Mouse (Mus musculus) liver, embryonic 13.5 days (tissue): ENCODE measurements around the gene Mrm3. TPM values are rescaled to one million over a fixed set of nuclear protein-coding genes. Genes with fewer than 3 reads are reported as not detected.

ENCODE experiments used
- ATAC-seq: fragments of 200-750 bp; cut with Nextera tagmentation; 2 replicates; pipeline ENCODE4 v1.8.0; 2017; ENCODE audit warnings: low read depth, mild to moderate bottlenecking, moderate number of reproducible peaks, moderate library complexity
- DNase-seq: peaks from one replicate; pipeline ENCODE4 v3.0.0; 2022
- H3K27ac ChIP-seq: fragments of 300-500 bp; sonication (generic); 2 replicates; pipeline ENCODE4 v1.5.1; 2015; ENCODE audit warnings: moderate library complexity, mild to moderate bottlenecking, inconsistent platforms
- H3K27me3 ChIP-seq: fragments of 300-500 bp; sonication (generic); 2 replicates; pipeline ENCODE4 v1.6.1; 2015; ENCODE audit warnings: mild to moderate bottlenecking, inconsistent platforms
- H3K36me3 ChIP-seq: fragments of 300-500 bp; sonication (generic); 2 replicates; pipeline ENCODE4 v1.6.1; 2015; ENCODE audit warnings: mild to moderate bottlenecking, inconsistent platforms
- H3K4me1 ChIP-seq: fragments of 300-500 bp; sonication (generic); replicated peaks from 2 replicates; pipeline ENCODE4 v1.6.1; 2015; ENCODE audit warnings: inconsistent platforms
- H3K4me2 ChIP-seq: fragments of 300-500 bp; sonication (generic); 2 replicates; pipeline ENCODE4 v1.6.1; 2015; ENCODE audit warnings: inconsistent platforms, mild to moderate bottlenecking, moderate library complexity
- H3K4me3 ChIP-seq: fragments of 300-500 bp; sonication (generic); replicated peaks from 2 replicates; pipeline ENCODE4 v1.5.1; 2015; ENCODE audit warnings: mild to moderate bottlenecking, inconsistent platforms
- H3K9ac ChIP-seq: fragments of 300-500 bp; sonication (generic); 2 replicates; pipeline ENCODE4 v1.6.1; 2015; ENCODE audit warnings: mild to moderate bottlenecking, inconsistent platforms
- H3K9me3 ChIP-seq: fragments of 300-500 bp; sonication (generic); replicated peaks from 2 replicates; pipeline ENCODE4 v1.6.1; 2016; ENCODE audit warnings: inconsistent platforms
- WGBS: fragments of 180-500 bp; shearing (Covaris S2); methylation state at CpG from one replicate; pipeline ENCODE4 v1.1.7; 2015; ENCODE audit not compliant: insufficient replicate concordance; 5-methylcytosine and 5-hydroxymethylcytosine counted together
- polyA plus RNA-seq: library from polyadenylated mRNA; unstranded; fragments of >200 nt; fragmentation: Nextera tagmentation; extraction: Ambion mirVana; gene quantifications from 2 replicates; pipeline ENCODE4 v1.2.1, GENCODE M21; 2015

Gene Mrm3
- polyA plus RNA-seq, 1 experiment from 2014 or later: 23.9 TPM

- ATAC-seq (no peak; the same call in 1 of the 2 replicates), DNase-seq (no peak)
- H3K9me3 ChIP-seq: no peaks in the 10 kb centered on the region
- 2% methylated on average over 33 of the region's 33 CpGs for WGBS
- peaks cover 47% of the 10 kb centered on the region for H3K36me3 ChIP-seq
- peaks cover 36% of the 10 kb centered on the region for H3K4me1 ChIP-seq
- peak overlapping the region; percentile 79 for H3K27ac ChIP-seq
- H3K4me2 ChIP-seq: peak overlapping the region; percentile 97
- no peaks in the 10 kb centered on the region for H3K27me3 ChIP-seq
- peak overlapping the region; percentile 90 for H3K4me3 ChIP-seq
- peak overlapping the region; percentile 92 for H3K9ac ChIP-seq
These were observed 26.7 kb upstream of the Mrm3 start for GRCm38 (mm10) chr11:76216681-76217389.

DNA sequence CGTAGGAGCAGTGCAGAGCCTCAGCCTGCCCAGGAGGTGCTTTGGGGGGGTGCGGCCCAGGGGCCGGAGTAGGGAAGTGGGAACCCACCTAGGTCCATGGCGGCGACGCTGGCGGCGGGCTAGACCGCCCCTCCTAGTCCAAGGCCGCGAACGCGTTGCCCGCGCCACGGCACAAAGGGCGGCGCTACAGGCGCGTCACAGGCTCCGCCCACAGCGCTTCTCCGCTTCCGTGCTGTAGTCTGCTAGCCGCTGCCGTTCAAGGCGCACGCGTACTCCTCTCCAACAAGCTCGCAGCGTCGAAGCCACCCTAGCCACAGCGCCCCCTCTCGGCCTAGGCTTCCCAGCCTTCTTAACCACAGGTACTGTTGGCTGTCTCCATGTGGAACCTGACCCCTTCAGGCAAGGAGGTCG, 26.1 kb upstream of the Mrm3 start, which contains the start of the genes Dbil5 and Gemin4:
TSS of gene Dbil5 (plus strand) at position 219 of the 411 bp plus-strand sequence.
TSS of gene Gemin4 (minus strand) at position 275 of the 411 bp plus-strand sequence.
- Histone ChIP-seq H3K9ac (peak within 1 kb of the TSS; percentile 92), H3K27me3 (no peaks in the 10 kb centered on the region), H3K4me1 (peaks cover 36% of the 10 kb centered on the region), H3K27ac (peak within 1 kb of the TSS; percentile 79), H3K4me2 (peak within 1 kb of the TSS; percentile 97), H3K36me3 (peaks cover 43% of the 10 kb centered on the region), H3K4me3 (peak within 1 kb of the TSS; percentile 90), H3K9me3 (no peaks in the 10 kb centered on the region)
- WGBS: under 1% methylated on average over 35 of the region's 35 CpGs
- ATAC-seq (peak; percentile 98), DNase-seq (peak; percentile 96)

- WGBS: 79% methylated on average over 5 of the region's 5 CpGs
- no peak for DNase-seq
- H3K36me3 ChIP-seq: peaks cover 51% of the 10 kb centered on the region
These were observed 18.9 kb upstream of the Mrm3 start for GRCm38 (mm10) chr11:76224631-76225030.

DNA sequence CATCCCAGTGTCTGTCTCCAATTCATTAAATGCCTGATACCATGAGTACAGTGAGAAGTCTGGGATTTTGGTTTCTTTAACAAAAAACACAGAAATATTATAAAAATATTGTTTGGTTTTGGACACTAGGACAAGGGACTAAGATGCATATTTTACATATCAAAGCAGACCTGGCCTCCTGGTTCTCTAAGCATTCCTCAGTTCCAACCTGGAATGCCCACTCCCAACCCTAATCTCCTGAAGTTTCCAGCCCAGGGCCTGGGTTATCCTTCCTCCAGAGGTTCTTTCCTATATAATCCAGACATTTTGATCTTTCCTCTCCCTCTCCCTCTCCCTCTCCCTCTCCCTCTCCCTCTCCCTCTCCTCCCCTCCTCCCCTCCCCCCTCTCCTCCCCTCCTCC, 18.5 kb upstream of the Mrm3 start:
- Histone ChIP-seq H3K4me3 (no peak overlapping the region), H3K27ac (no peak overlapping the region), H3K9me3 (no peaks in the 10 kb centered on the region), H3K4me2 (no peak overlapping the region), H3K9ac (no peak overlapping the region), H3K36me3 (peaks cover 47% of the 10 kb centered on the region), H3K27me3 (no peaks in the 10 kb centered on the region), H3K4me1 (no peaks in the 10 kb centered on the region)
- DNase-seq: no peak
- no peak for ATAC-seq

More at GRCm38 (mm10) chr11:76224631-76225030, 18.9 kb upstream of the Mrm3 start:
- no peaks in the 10 kb centered on the region for H3K27me3 ChIP-seq
- no peak overlapping the region for H3K9ac ChIP-seq
- no peaks in the 10 kb centered on the region for H3K9me3 ChIP-seq
- H3K4me3 ChIP-seq: no peak overlapping the region
- H3K4me2 ChIP-seq: no peak overlapping the region
- H3K27ac ChIP-seq: no peak overlapping the region
- no peak for ATAC-seq
- no peaks in the 10 kb centered on the region for H3K4me1 ChIP-seq

DNA sequence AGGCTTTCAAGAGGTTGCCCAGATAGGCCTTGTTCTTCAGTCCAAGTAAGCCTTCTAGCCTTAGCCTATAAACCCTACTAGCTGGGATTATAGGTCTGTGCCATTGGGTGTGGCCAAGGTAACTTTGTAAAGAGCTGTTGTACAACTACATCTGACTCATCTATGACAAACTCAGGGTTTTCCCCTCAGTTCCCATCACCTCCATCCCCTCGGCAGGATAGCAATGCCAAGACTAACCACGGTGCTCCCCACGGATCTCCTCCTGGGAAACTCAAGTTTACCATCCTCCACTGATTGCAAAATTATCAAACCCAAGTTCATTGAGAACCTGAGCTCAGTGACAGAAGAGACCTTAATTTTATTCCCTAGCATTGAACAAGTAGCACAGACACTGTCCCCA, 7.4 kb upstream of the Mrm3 start:
- H3K9me3 ChIP-seq: no peaks in the 10 kb centered on the region
- no peak overlapping the region for H3K4me3 ChIP-seq
- H3K27ac ChIP-seq: no peak overlapping the region
- DNase-seq (no peak), ATAC-seq (no peak)
- no peaks in the 10 kb centered on the region for H3K4me1 ChIP-seq
- H3K4me2 ChIP-seq: no peak overlapping the region
- 84% methylated on average over 3 of the region's 3 CpGs for WGBS
- H3K27me3 ChIP-seq: no peaks in the 10 kb centered on the region
- H3K9ac ChIP-seq: no peak overlapping the region
- peaks cover 61% of the 10 kb centered on the region for H3K36me3 ChIP-seq

DNA sequence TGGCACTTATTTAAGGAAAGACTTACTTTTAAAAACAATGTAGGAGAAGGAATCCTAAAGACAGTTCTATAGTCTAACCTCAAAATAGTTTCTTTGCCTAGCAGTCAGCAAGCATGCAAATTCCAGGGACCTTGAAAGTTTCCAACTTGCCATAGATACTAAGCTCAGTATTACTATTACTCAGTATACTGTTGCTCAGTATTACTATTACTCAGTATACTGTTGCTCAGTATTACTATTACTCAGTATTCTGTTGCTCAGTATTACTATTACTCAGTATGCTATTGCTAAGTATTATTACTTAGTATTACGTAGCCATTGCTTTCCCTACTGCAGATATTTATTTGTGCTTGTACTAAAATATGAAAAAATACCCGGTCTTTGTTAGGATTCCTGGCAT, 3.8 kb upstream of the Mrm3 start:
- Histone ChIP-seq H3K4me3 (no peak overlapping the region), H3K9me3 (no peaks in the 10 kb centered on the region), H3K9ac (no peak overlapping the region), H3K4me1 (peaks cover 22% of the 10 kb centered on the region), H3K4me2 (no peak overlapping the region), H3K36me3 (peaks cover 32% of the 10 kb centered on the region), H3K27me3 (no peaks in the 10 kb centered on the region), H3K27ac (no peak overlapping the region)
- ATAC-seq (no peak), DNase-seq (no peak)
- WGBS: 82% methylated on average over 2 of the region's 2 CpGs

- DNase-seq (no peak), ATAC-seq (no peak; the same call in 1 of the 2 replicates)
- Histone ChIP-seq H3K27me3 (no peaks in the 10 kb centered on the region), H3K27ac (no peak overlapping the region; the same call in 1 of the 2 replicates), H3K36me3 (peaks cover 28% of the 10 kb centered on the region), H3K4me3 (peak overlapping the region; percentile 84), H3K4me2 (peak overlapping the region; percentile 79), H3K9me3 (no peaks in the 10 kb centered on the region), H3K9ac (peak overlapping the region; percentile 82), H3K4me1 (peaks cover 30% of the 10 kb centered on the region)
- 2% methylated on average over 34 of the region's 34 CpGs for WGBS
These were observed 464 bp downstream of the Mrm3 start for GRCm38 (mm10) chr11:76243811-76244546.

- Histone ChIP-seq H3K27me3 (no peaks in the 10 kb centered on the region), H3K27ac (no peak overlapping the region), H3K9ac (no peak overlapping the region), H3K4me3 (no peak overlapping the region), H3K4me2 (no peak overlapping the region), H3K36me3 (peaks cover 47% of the 10 kb centered on the region), H3K9me3 (no peaks in the 10 kb centered on the region), H3K4me1 (peaks cover 30% of the 10 kb centered on the region)
- no peak for ATAC-seq
- no peak for DNase-seq
These were observed 2.9 kb downstream of the Mrm3 start for GRCm38 (mm10) chr11:76246439-76246838.

DNA sequence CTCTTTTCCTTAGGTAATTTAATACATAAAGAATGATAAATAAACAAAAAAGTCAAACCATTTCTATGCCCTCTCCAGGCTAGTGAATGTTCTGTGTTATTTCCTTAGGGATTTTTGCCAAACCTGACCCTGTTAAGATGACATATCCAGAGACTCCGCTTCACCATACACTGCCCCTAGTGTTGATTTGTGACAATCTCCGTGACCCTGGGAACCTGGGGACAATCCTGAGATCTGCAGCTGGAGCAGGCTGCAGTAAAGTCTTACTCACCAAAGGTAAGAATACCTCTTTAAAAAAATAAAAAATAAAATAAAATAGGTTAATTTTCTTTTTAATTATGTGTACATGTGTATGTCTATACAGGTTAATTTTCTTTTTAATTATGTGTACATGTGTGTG, 3.7 kb downstream of the Mrm3 start:
- DNase-seq: no peak
- 66% methylated on average over 2 of the region's 2 CpGs for WGBS

DNA sequence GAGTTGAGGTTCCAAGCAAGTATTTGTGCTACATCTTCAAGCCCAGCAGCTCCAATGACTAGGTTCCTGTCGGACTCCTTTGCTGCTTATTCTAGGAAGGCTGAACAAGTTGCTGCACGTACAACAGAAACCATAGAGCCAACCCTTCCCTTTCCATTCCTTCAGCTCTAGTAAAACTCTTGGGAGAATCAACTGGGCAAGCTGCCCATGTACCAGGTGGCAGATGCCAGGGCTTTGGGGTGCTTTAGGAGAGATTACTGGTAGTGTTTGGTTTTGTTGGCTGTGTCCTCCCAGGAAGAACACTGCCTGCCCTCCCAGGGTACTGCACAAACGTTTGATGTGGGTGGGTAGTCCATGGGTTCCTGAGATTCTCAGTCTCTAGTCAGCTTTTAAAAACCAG, 8.5 kb downstream of the Mrm3 start:
- no peak overlapping the region for H3K4me2 ChIP-seq

More for the DNA sequence above, 3.7 kb downstream of the Mrm3 start:
- Histone ChIP-seq H3K9me3 (no peaks in the 10 kb centered on the region), H3K27ac (no peak overlapping the region), H3K9ac (no peak overlapping the region), H3K36me3 (peaks cover 50% of the 10 kb centered on the region), H3K4me2 (no peak overlapping the region), H3K4me1 (peaks cover 27% of the 10 kb centered on the region), H3K27me3 (no peaks in the 10 kb centered on the region), H3K4me3 (no peak overlapping the region)
- ATAC-seq: no peak

GRCm38 (mm10) chr11:76253145-76253917, 9.8 kb downstream of the Mrm3 start:
- Histone ChIP-seq H3K4me1 (0 out of 2 replicates have a peak, but pooled peaks cover 3% of the 10 kb centered on the region), H3K27me3 (no peaks in the 10 kb centered on the region), H3K27ac (no peak overlapping the region), H3K4me3 (no peak overlapping the region), H3K36me3 (peaks cover 34% of the 10 kb centered on the region), H3K9me3 (no peaks in the 10 kb centered on the region), H3K4me2 (no peak overlapping the region), H3K9ac (no peak overlapping the region)
- ATAC-seq: peak; percentile 62
- peak; percentile 59 for DNase-seq
- WGBS: 58% methylated on average over 5 of the region's 5 CpGs

More for the DNA sequence above, 8.5 kb downstream of the Mrm3 start:
- Histone ChIP-seq H3K9me3 (no peaks in the 10 kb centered on the region), H3K27me3 (no peaks in the 10 kb centered on the region), H3K4me3 (no peak overlapping the region), H3K27ac (no peak overlapping the region), H3K4me1 (0 out of 2 replicates have a peak, but pooled peaks cover 3% of the 10 kb centered on the region), H3K36me3 (peaks cover 43% of the 10 kb centered on the region), H3K9ac (no peak overlapping the region)
- WGBS: 57% methylated on average over 3 of the region's 3 CpGs
- no peak for ATAC-seq
- no peak for DNase-seq
